Mouse (Mus musculus) kidney, postnatal 4 days (tissue): ENCODE measurements at regions not wholly inside any gene's neighbourhood (a gene's known extent, or its start where the extent isn't known, plus 50 kb on each side); places are given as distances from the start of the nearest gene placed in this dataset.

Experiments used
- DNase-seq, 2 experiments: peaks; one replicate each; pipeline ENCODE4 v3.0.0; 2021; ENCODE audit warnings: mixed read lengths in 2 of 2

DNA sequence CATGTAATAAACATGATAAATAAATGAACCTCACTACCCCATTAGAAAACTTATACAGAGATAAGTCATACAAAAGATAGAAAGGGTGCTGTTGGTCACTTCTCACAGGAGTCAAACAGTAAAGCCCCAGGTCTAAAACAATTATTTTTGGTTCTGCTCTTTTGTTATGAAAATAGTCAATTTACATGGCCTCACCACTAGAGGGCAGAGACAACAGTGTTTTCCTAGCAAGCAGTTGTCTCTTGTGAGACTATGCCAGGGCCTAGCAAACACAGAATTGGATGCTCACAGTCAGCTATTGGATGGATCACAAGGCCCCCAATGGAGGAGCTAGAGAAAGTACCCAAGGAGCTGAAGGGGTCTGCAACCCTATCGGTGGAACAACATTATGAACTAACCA is 96.3 kb upstream of the 4930550L24Rik start:
- peak in 1 of 2 experiments; percentile 1 for DNase-seq
